Mouse (Mus musculus) myocyte (in vitro differentiated cells): Measurements from ENCODE around the gene Apba3. TPM values are rescaled to one million over a fixed set of nuclear protein-coding genes. Genes with fewer than 3 reads are reported as not detected.

ENCODE experiments used
- H3K27me3 ChIP-seq: one replicate; pipeline ENCODE4 v1.6.1; 2011; ENCODE audit not compliant: control insufficient read depth, insufficient read depth, insufficient read length
- H3K36me3 ChIP-seq: one replicate; pipeline ENCODE4 v1.6.1; 2011; ENCODE audit not compliant: control insufficient read depth, insufficient read depth
- H3K4me2 ChIP-seq: one replicate; pipeline ENCODE4 v1.6.1; 2011; ENCODE audit warnings: low read depth, control low read depth
- H3K4me3 ChIP-seq: one replicate; pipeline ENCODE4 v1.5.1; 2011; ENCODE audit warnings: mild to moderate bottlenecking, control low read depth, moderate library complexity
- H3K79me2 ChIP-seq: one replicate; pipeline ENCODE4 v1.6.1; 2011; ENCODE audit not compliant: control insufficient read depth, insufficient read depth
- H3ac ChIP-seq: one replicate; pipeline ENCODE4 v1.6.1; 2011; ENCODE audit not compliant: control insufficient read depth, insufficient read length
- CEBPB ChIP-seq: IDR thresholded peaks from 2 replicates; pipeline ENCODE4 v1.6.1; 2011; ENCODE audit warnings: mild to moderate bottlenecking, moderate library complexity; ENCODE audit not compliant: poor library complexity, insufficient read depth, severe bottlenecking
- E2F4 ChIP-seq: IDR thresholded peaks from one replicate; pipeline ENCODE4 v1.6.1; 2011; ENCODE audit warnings: mild to moderate bottlenecking, control low read depth, moderate library complexity; ENCODE audit not compliant: insufficient read depth
- MAX ChIP-seq: IDR thresholded peaks from one replicate; pipeline ENCODE4 v1.6.1; 2011; ENCODE audit warnings: low read depth, mild to moderate bottlenecking, control low read depth
- MYOD1 ChIP-seq, 3 experiments: IDR thresholded peaks; one replicate each; pipeline ENCODE4 v1.6.1; 2011; ENCODE audit warnings: control low read depth in 2 of 3, low read depth in 2 of 3, mild to moderate bottlenecking in 2 of 3, moderate library complexity in 1 of 3; ENCODE audit not compliant: insufficient read length in 2 of 3, control insufficient read depth in 1 of 3
- MYOG ChIP-seq, 3 experiments: IDR thresholded peaks; one replicate each; pipeline ENCODE4 v1.6.1; 2011; ENCODE audit warnings: control low read depth in 2 of 3, low read depth in 2 of 3, mild to moderate bottlenecking in 2 of 3; ENCODE audit not compliant: insufficient read length in 2 of 3, control insufficient read depth in 1 of 3, insufficient read depth in 1 of 3
- POLR2A ChIP-seq: IDR thresholded peaks from one replicate; pipeline ENCODE4 v1.6.1; 2011; ENCODE audit warnings: low read depth, mild to moderate bottlenecking, control low read depth, moderate library complexity; ENCODE audit not compliant: insufficient read length
- POLR2AphosphoS2 ChIP-seq: IDR thresholded peaks from one replicate; pipeline ENCODE4 v1.6.1; 2011; ENCODE audit warnings: low read depth, control low read depth; ENCODE audit not compliant: insufficient read length
- REST ChIP-seq: IDR thresholded peaks from one replicate; pipeline ENCODE4 v1.6.1; 2011; ENCODE audit warnings: mild to moderate bottlenecking, control low read depth, moderate library complexity; ENCODE audit not compliant: insufficient read depth, insufficient read length
- SRF ChIP-seq: IDR thresholded peaks from one replicate; pipeline ENCODE4 v1.6.1; 2011; ENCODE audit warnings: low read depth; ENCODE audit not compliant: control insufficient read depth, insufficient read length
- TCF12 ChIP-seq: IDR thresholded peaks from one replicate; pipeline ENCODE4 v1.6.1; 2011; ENCODE audit warnings: mild to moderate bottlenecking, control low read depth; ENCODE audit not compliant: poor library complexity, insufficient read depth, severe bottlenecking
- TCF3 ChIP-seq: IDR thresholded peaks from one replicate; pipeline ENCODE4 v1.6.1; 2011; ENCODE audit warnings: low read depth, control low read depth; ENCODE audit not compliant: insufficient read length
- USF1 ChIP-seq: IDR thresholded peaks from one replicate; pipeline ENCODE4 v1.6.1; 2011; ENCODE audit warnings: low read depth, mild to moderate bottlenecking, control low read depth, moderate library complexity
- polyA plus RNA-seq: library from polyadenylated mRNA; unstranded; fragments of >200 nt; fragmentation: generic; extraction: Trizol; gene quantifications from one replicate; pipeline ENCODE4 v1.2.1, GENCODE M21; 2012; ENCODE audit warnings: missing spikeins

The Apba3 gene
- polyA plus RNA-seq, 1 experiment, result 166 TPM

DNA sequence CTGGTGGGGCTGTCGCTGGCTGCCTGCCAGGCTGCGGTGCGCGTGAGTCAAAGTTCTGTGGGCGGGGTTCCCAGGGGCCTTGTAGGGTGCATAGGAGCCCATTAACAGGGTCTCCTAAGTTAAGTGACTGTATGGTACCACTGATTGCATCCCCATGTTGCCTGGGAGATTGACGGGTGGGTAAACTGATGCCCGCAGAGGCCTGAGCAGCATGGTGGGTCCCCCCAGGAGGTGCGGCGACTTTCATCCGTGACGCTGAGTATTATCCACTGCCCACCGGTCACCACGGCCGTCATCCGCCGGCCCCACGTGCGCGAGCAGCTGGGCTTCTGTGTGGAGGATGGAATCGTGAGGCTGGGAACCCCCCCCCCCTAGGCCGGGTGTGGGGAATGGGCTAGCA is 5.6 kb downstream of the Apba3 start:
- Histone ChIP-seq H3K27me3 (no peaks in the 10 kb centered on the region), H3K4me2 (no peak overlapping the region), H3K36me3 (no peaks in the 10 kb centered on the region), H3ac (no peak overlapping the region), H3K4me3 (no peak overlapping the region), H3K79me2 (peaks cover 14% of the 10 kb centered on the region)
- TF ChIP-seq MYOG (IDR thresholded peaks at IDR 0.05; ENCODE audit: control insufficient read depth in 1 of 3, insufficient read depth in 1 of 3, insufficient read length in 2 of 3, low read depth in 2 of 3) (no peak), CEBPB (no peak), TCF3 (no peak), REST (no peak), MAX (no peak), POLR2A (no peak), TCF12 (no peak), USF1 (no peak), SRF (no peak), POLR2AphosphoS2 (no peak), E2F4 (no peak), MYOD1 (IDR thresholded peaks at IDR 0.05; ENCODE audit: control insufficient read depth in 1 of 3, insufficient read length in 2 of 3, low read depth in 2 of 3) (no peak)

DNA sequence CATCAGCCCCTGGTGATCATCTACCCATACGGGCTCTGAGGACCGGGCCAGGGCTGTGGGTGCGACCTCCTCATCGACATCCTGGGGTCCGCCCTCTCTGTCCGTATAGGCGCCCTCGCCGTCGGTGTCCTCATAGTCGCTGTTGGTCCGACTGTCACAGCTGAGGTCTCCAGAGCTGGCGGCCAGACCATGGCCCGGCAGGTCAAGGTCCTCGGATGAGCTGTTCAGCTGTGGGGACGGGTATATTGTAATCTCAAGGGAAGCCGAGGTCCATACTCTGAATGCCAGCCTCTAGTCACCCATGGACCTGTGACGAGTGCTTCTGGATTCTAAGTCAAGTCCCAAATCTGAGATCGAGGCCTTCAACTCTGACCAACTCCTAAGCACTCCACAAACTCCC is 7.1 kb downstream of the Apba3 start:
- Histone ChIP-seq H3K79me2 (peaks cover 8% of the 10 kb centered on the region), H3K4me2 (no peak overlapping the region), H3K27me3 (no peaks in the 10 kb centered on the region), H3K4me3 (no peak overlapping the region), H3K36me3 (no peaks in the 10 kb centered on the region), H3ac (no peak overlapping the region)
- TF ChIP-seq TCF3, result no peak
- TF ChIP-seq E2F4, result no peak
- TF ChIP-seq CEBPB, result no peak
- TF ChIP-seq MYOG (IDR thresholded peaks at IDR 0.05; ENCODE audit: control insufficient read depth in 1 of 3, insufficient read depth in 1 of 3, insufficient read length in 2 of 3, low read depth in 2 of 3), result no peak
- no peak for TF ChIP-seq MYOD1 (IDR thresholded peaks at IDR 0.05; ENCODE audit: control insufficient read depth in 1 of 3, insufficient read length in 2 of 3, low read depth in 2 of 3)
- no peak for TF ChIP-seq REST
- no peak for TF ChIP-seq MAX
- no peak for TF ChIP-seq USF1
- no peak for TF ChIP-seq POLR2AphosphoS2
- no peak for TF ChIP-seq TCF12
- TF ChIP-seq SRF, result no peak
- no peak for TF ChIP-seq POLR2A

DNA sequence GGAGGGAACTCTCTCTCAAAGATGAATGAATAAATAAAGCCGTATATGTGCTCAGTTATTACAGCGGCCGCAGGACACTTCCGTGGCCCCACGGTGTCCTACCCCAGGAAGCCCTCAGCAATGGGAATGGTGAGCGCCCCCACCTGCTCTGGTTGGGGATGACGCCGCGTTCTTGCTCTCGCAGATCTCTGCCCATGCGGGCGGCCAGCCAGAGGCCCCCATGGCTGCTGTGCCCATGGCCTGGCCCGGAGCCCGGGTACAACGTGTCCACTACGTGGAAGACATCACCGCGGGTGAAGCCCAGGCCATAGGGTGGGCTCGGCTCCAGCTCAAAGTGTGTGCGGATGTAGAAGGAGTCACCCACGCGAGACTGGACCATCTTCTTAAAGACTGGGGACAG is 10.9 kb downstream of the Apba3 start:
- no peaks in the 10 kb centered on the region for H3K36me3 ChIP-seq
- peaks cover 10% of the 10 kb centered on the region for H3K27me3 ChIP-seq
- no peak overlapping the region for H3ac ChIP-seq
- no peak overlapping the region for H3K4me3 ChIP-seq
- no peak overlapping the region for H3K4me2 ChIP-seq
- H3K79me2 ChIP-seq, result no peaks in the 10 kb centered on the region
- no peak for TF ChIP-seq MYOD1 (IDR thresholded peaks at IDR 0.05; ENCODE audit: control insufficient read depth in 1 of 3, insufficient read length in 2 of 3, low read depth in 2 of 3)
- no peak for TF ChIP-seq MAX
- no peak for TF ChIP-seq MYOG (IDR thresholded peaks at IDR 0.05; ENCODE audit: control insufficient read depth in 1 of 3, insufficient read depth in 1 of 3, insufficient read length in 2 of 3, low read depth in 2 of 3)
- TF ChIP-seq USF1, result no peak
- TF ChIP-seq CEBPB, result no peak
- TF ChIP-seq POLR2AphosphoS2, result no peak
- TF ChIP-seq SRF, result no peak
- TF ChIP-seq E2F4, result no peak
- TF ChIP-seq REST, result no peak

DNA sequence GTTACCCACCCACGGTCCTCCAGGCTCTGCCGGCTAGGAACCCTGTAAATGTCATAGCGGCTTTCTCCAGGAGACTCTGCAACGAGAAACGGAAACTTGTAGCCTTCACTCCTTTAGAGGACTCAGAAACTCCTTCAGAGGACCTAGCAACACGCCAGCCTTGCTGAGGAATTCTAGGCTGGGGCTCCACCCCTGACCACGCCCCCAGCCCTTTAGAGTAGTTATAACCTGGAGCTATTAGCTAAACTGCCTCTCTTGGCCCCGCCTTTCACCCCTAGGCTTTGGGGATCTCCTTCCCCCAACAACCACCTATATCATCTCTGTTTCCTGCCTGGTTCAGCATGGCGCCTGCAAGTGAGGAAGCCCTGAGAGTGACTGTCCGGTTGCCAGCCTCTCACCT is 12.7 kb downstream of the Apba3 start:
- TF ChIP-seq POLR2A (no peak), MYOD1 (IDR thresholded peaks at IDR 0.05; ENCODE audit: control insufficient read depth in 1 of 3, insufficient read length in 2 of 3, low read depth in 2 of 3) (no peak)
- no peak overlapping the region for H3ac ChIP-seq
- no peak overlapping the region for H3K4me3 ChIP-seq
- H3K79me2 ChIP-seq, result no peaks in the 10 kb centered on the region
- H3K27me3 ChIP-seq, result peaks cover 28% of the 10 kb centered on the region
- H3K4me2 ChIP-seq, result no peak overlapping the region
- H3K36me3 ChIP-seq, result no peaks in the 10 kb centered on the region

DNA sequence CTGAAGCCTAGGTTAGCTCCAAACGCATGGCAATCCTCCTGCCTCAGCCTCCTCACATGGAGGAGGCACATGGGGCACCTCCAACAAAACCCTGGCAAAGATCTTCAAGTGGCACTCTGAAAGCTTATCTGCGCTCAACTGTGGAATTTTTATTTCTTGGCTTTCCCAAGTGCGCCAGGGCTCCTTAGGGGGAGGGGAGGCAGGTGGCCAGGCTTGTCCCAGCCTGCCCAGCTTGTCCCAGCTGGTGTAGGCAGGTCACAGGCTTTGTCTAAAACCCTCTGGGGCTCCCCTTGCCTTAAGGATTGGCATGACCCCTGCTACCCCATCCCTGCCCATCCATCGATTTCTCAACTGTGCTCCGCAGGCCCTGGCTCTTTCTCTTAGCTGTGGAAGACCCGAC is 17.4 kb downstream of the Apba3 start:
- TF ChIP-seq USF1 (no peak), E2F4 (no peak)
- no peaks in the 10 kb centered on the region for H3K79me2 ChIP-seq
- no peak overlapping the region for H3K4me2 ChIP-seq
- H3ac ChIP-seq, result no peak overlapping the region
- H3K4me3 ChIP-seq, result no peak overlapping the region
- peaks cover 38% of the 10 kb centered on the region for H3K27me3 ChIP-seq
- H3K36me3 ChIP-seq, result no peaks in the 10 kb centered on the region

DNA sequence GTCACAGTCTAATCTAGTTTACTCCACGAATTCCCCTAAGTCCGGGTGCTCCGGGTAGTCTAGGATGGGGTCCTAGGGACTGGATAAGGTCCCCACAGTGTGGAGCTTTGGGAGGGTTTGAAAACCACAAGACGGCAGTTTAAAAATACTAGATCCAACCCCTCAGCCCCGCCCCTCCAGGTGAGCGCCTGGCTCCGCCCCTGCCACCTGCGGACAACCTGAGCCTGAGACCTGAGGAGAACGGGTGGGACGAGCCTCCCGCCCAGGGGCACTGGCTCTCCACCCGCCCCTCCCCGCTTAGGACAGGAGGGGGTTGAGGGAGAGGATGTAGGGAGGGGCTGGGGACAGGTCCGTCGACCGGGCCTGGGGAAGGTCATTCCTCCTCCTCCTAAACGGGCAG is 18.0 kb downstream of the Apba3 start:
- Histone ChIP-seq H3K4me2 (no peak overlapping the region), H3K27me3 (peaks cover 36% of the 10 kb centered on the region), H3ac (no peak overlapping the region), H3K79me2 (no peaks in the 10 kb centered on the region), H3K4me3 (no peak overlapping the region), H3K36me3 (no peaks in the 10 kb centered on the region)
- TF ChIP-seq E2F4, result no peak
- TF ChIP-seq SRF, result no peak
